In genomic region chr15:77872996-77873395, GRCm38 (mm10) we compare ENCODE assay signal across 25 mouse cellular contexts. TPM values are rescaled to one million over a fixed set of nuclear protein-coding genes. Genes with fewer than 3 reads are reported as not detected.
DNase-seq lines count a peak whose midpoint lies in the region; ATAC-seq lines count a peak whose summit lies in the region.
"Had no signal": no experiment of that assay in that cellular context is flagged by ENCODE, and none has a peak within 500 bp of the region (broad histone marks: within the 10 kb centered on the region; RNA-seq: fewer than 3 reads in every experiment).

No protein-coding gene starts in this region.

- H3K4me1 ChIP-seq in kidney, embryonic 15.5 days = peaks cover 23% of the 10 kb centered on the region
- H3K4me1 ChIP-seq in intestine, embryonic 14.5 days (replicated peaks; ENCODE audit: control insufficient read depth, insufficient read depth, low read length) = peaks cover 7% of the 10 kb centered on the region
- peaks cover 17% of the 10 kb centered on the region for H3K4me1 ChIP-seq in intestine, embryonic 16.5 days (ENCODE audit: control insufficient read depth, insufficient read depth, low read length)
- H3K4me1 ChIP-seq: embryonic facial prominence, embryonic 13.5 days; forebrain, embryonic 12.5 days; forebrain, embryonic 15.5 days; heart, embryonic 15.5 days; hindbrain, embryonic 13.5 days had no signal

- H3K9me3 ChIP-seq in kidney, embryonic 15.5 days (replicated peaks) = no peaks in the 10 kb centered on the region
- no peaks in the 10 kb centered on the region for H3K9me3 ChIP-seq in intestine, embryonic 14.5 days (ENCODE audit: control insufficient read depth, low read length)
- no peaks in the 10 kb centered on the region for H3K9me3 ChIP-seq in intestine, embryonic 16.5 days (ENCODE audit: control insufficient read depth, low read length)
- H3K9me3 ChIP-seq: embryonic facial prominence, embryonic 10.5 days; embryonic facial prominence, embryonic 13.5 days; forebrain, embryonic 12.5 days; forebrain, embryonic 15.5 days; G1E; heart, embryonic 12.5 days; heart, embryonic 15.5 days; hindbrain, embryonic 10.5 days; hindbrain, embryonic 13.5 days had no signal

- ATAC-seq in kidney, embryonic 15.5 days (replicated peaks; ENCODE audit: low FRiP score) = no peak
- peak; percentile 74 for ATAC-seq in intestine, embryonic 14.5 days (replicated peaks; ENCODE audit: low FRiP score, low TSS enrichment, low read depth)
- ATAC-seq in intestine, embryonic 16.5 days = peak; percentile 83
- ATAC-seq: forebrain, embryonic 15.5 days; hindbrain, embryonic 16.5 days; Patski had no signal

- H3K9ac ChIP-seq in kidney, embryonic 15.5 days = no peak overlapping the region
- H3K9ac ChIP-seq in intestine, embryonic 14.5 days (ENCODE audit: low read length) = no peak overlapping the region
- no peak overlapping the region for H3K9ac ChIP-seq in intestine, embryonic 16.5 days (ENCODE audit: low read depth, low read length)
- H3K9ac ChIP-seq: embryonic facial prominence, embryonic 13.5 days; forebrain, embryonic 12.5 days; forebrain, embryonic 15.5 days; heart, embryonic 12.5 days; heart, embryonic 15.5 days; hindbrain, embryonic 13.5 days had no signal

- WGBS in kidney, embryonic 15.5 days = 80% methylated on average over 3 of the region's 3 CpGs
- WGBS in intestine, embryonic 14.5 days = 71% methylated on average over 3 of the region's 3 CpGs
- WGBS in intestine, embryonic 16.5 days = 52% methylated on average over 3 of the region's 3 CpGs

- H3K4me3 ChIP-seq in kidney, embryonic 15.5 days (replicated peaks) = no peak overlapping the region
- no peak overlapping the region for H3K4me3 ChIP-seq in intestine, embryonic 14.5 days (ENCODE audit: low read depth, low read length)
- no peak overlapping the region for H3K4me3 ChIP-seq in intestine, embryonic 16.5 days (ENCODE audit: low read length)
- H3K4me3 ChIP-seq: embryonic facial prominence, embryonic 10.5 days; embryonic facial prominence, embryonic 13.5 days; erythroblast, embryonic 14.5 days; forebrain, embryonic 12.5 days; forebrain, embryonic 15.5 days; heart, embryonic 12.5 days; heart, embryonic 15.5 days; hindbrain, embryonic 10.5 days; hindbrain, embryonic 13.5 days had no signal

- H3K4me2 ChIP-seq in kidney, embryonic 15.5 days = no peak overlapping the region
- H3K4me2 ChIP-seq in intestine, embryonic 14.5 days (ENCODE audit: low read length) = no peak overlapping the region
- H3K4me2 ChIP-seq in intestine, embryonic 16.5 days (ENCODE audit: low read depth, low read length) = no peak overlapping the region
- H3K4me2 ChIP-seq: embryonic facial prominence, embryonic 13.5 days; forebrain, embryonic 12.5 days; forebrain, embryonic 15.5 days; heart, embryonic 12.5 days; heart, embryonic 15.5 days; hindbrain, embryonic 13.5 days had no signal

- no peaks in the 10 kb centered on the region for H3K36me3 ChIP-seq in kidney, embryonic 15.5 days
- H3K36me3 ChIP-seq in intestine, embryonic 14.5 days (ENCODE audit: control insufficient read depth, insufficient read depth, low read length) = no peaks in the 10 kb centered on the region
- no peaks in the 10 kb centered on the region for H3K36me3 ChIP-seq in intestine, embryonic 16.5 days (ENCODE audit: control insufficient read depth, insufficient read depth, low read length)
- H3K36me3 ChIP-seq: embryonic facial prominence, embryonic 10.5 days; embryonic facial prominence, embryonic 13.5 days; forebrain, embryonic 12.5 days; forebrain, embryonic 15.5 days; G1E; heart, embryonic 12.5 days; heart, embryonic 15.5 days; hindbrain, embryonic 10.5 days; hindbrain, embryonic 13.5 days had no signal

- H3K27ac ChIP-seq in kidney, embryonic 15.5 days = peak overlapping the region; percentile 71
- H3K27ac ChIP-seq in intestine, embryonic 14.5 days (ENCODE audit: low read depth) = no peak overlapping the region
- 0 out of 2 replicates have a peak overlapping the region, but pooled peaks have one; percentile 12 for H3K27ac ChIP-seq in intestine, embryonic 16.5 days (ENCODE audit: low read length)
- H3K27ac ChIP-seq: embryonic facial prominence, embryonic 10.5 days; embryonic facial prominence, embryonic 13.5 days; forebrain, embryonic 12.5 days; forebrain, embryonic 15.5 days; heart, embryonic 15.5 days; hindbrain, embryonic 10.5 days; hindbrain, embryonic 13.5 days had no signal

- H3K27me3 ChIP-seq in kidney, embryonic 15.5 days = no peaks in the 10 kb centered on the region
- H3K27me3 ChIP-seq in intestine, embryonic 14.5 days (replicated peaks; ENCODE audit: control insufficient read depth, insufficient read depth, low read length) = no peaks in the 10 kb centered on the region
- no peaks in the 10 kb centered on the region for H3K27me3 ChIP-seq in intestine, embryonic 16.5 days (replicated peaks; ENCODE audit: control insufficient read depth, insufficient read depth, low read length)
- H3K27me3 ChIP-seq: CH12.LX; embryonic facial prominence, embryonic 13.5 days; forebrain, embryonic 12.5 days; forebrain, embryonic 15.5 days; heart, embryonic 12.5 days; heart, embryonic 15.5 days; hindbrain, embryonic 13.5 days; Patski had no signal

- no peak for DNase-seq in kidney, postnatal 36 days
- no peak for DNase-seq in intestine, embryonic 14.5 days (ENCODE audit: low spot score)
- DNase-seq in embryo, embryonic 9.5 days (ENCODE audit: extremely low spot score) = no peak
- DNase-seq in lung, postnatal 10 days = no peak
- DNase-seq: adrenal gland, postnatal 10 days; B cell, adult 2 months; cerebellum, adult 9-11 months; gastrocnemius, postnatal 25 days; heart, adult 18-20 months; heart, postnatal 36 days had no signal

RNA-seq across cellular contexts. Expression of gene Myh9, which starts 31.0 kb away (rescaled TPM):
- 56.2 and 60.2 TPM in 2 replicates for polyA plus RNA-seq in kidney, embryonic 15.5 days (2015; fragmentation: Nextera tagmentation; extraction: Ambion mirVana)
- polyA plus RNA-seq in intestine, embryonic 14.5 days (2014; fragmentation: Nextera tagmentation; extraction: Ambion mirVana) = 67.9 and 72.2 TPM in 2 replicates
- 39.1 and 43.8 TPM in 2 replicates for polyA plus RNA-seq in intestine, embryonic 16.5 days (2015; fragmentation: Nextera tagmentation; extraction: Ambion mirVana)

RNA-seq across cellular contexts. Expression of gene Txn2, which starts 55.8 kb away (rescaled TPM):
- polyA plus RNA-seq in kidney, embryonic 15.5 days (2015; fragmentation: Nextera tagmentation; extraction: Ambion mirVana) = 240 and 253 TPM in 2 replicates
- 324 and 325 TPM in 2 replicates for polyA plus RNA-seq in intestine, embryonic 14.5 days (2014; fragmentation: Nextera tagmentation; extraction: Ambion mirVana)
- polyA plus RNA-seq in intestine, embryonic 16.5 days (2015; fragmentation: Nextera tagmentation; extraction: Ambion mirVana) = 357 and 388 TPM in 2 replicates
